Mouse (Mus musculus) forebrain, postnatal 0 days (tissue): Measurements from ENCODE around the gene Gng10. TPM values are rescaled to one million over a fixed set of nuclear protein-coding genes. Genes with fewer than 3 reads are reported as not detected.

Experiments
- ATAC-seq: fragments of 200-750 bp; cut with Nextera tagmentation; 2 replicates; pipeline ENCODE4 v1.8.0; 2017; ENCODE audit warnings: mild to moderate bottlenecking, moderate library complexity
- DNase-seq: peaks from one replicate; pipeline ENCODE4 v3.0.0-alpha.2; 2015
- H3K27ac ChIP-seq: fragments of 300-500 bp; sonication (generic); 2 replicates; pipeline ENCODE4 v1.5.1; 2014; ENCODE audit warnings: low read depth, mild to moderate bottlenecking, antibody characterized with exemption, low read length, moderate library complexity, mixed read lengths
- H3K27me3 ChIP-seq: fragments of 300-500 bp; sonication (generic); 2 replicates; pipeline ENCODE4 v1.6.1; 2014; ENCODE audit warnings: mild to moderate bottlenecking, low read length, mixed read lengths; ENCODE audit not compliant: insufficient read depth
- H3K36me3 ChIP-seq: fragments of 300-500 bp; sonication (generic); 2 replicates; pipeline ENCODE4 v1.6.1; 2014; ENCODE audit warnings: mild to moderate bottlenecking, moderate library complexity; ENCODE audit not compliant: insufficient read depth
- H3K4me1 ChIP-seq: fragments of 300-500 bp; sonication (generic); 2 replicates; pipeline ENCODE4 v1.6.1; 2014; ENCODE audit warnings: antibody characterized with exemption; ENCODE audit not compliant: insufficient read depth
- H3K4me2 ChIP-seq: fragments of 300-500 bp; sonication (generic); 2 replicates; pipeline ENCODE4 v1.6.1; 2014; ENCODE audit warnings: low read depth, mild to moderate bottlenecking, moderate library complexity
- H3K4me3 ChIP-seq: fragments of 300-500 bp; sonication (generic); 2 replicates; pipeline ENCODE4 v1.5.1; 2014; ENCODE audit warnings: low read depth, low read length, mixed read lengths
- H3K9ac ChIP-seq: fragments of 300-500 bp; sonication (generic); 2 replicates; pipeline ENCODE4 v1.6.1; 2014; ENCODE audit warnings: mild to moderate bottlenecking
- H3K9me3 ChIP-seq: fragments of 300-500 bp; sonication (generic); 2 replicates; pipeline ENCODE4 v1.6.1; 2016; ENCODE audit warnings: low read length
- CTCF ChIP-seq: sonication (generic); IDR thresholded peaks from 2 replicates; pipeline ENCODE4 v1.5.1; 2016; ENCODE audit warnings: antibody characterized with exemption, control low read depth, low read depth
- WGBS: fragments of 180-500 bp; shearing (Covaris S2); extraction: QIAGEN DNeasy Blood & Tissue Kit; methylation state at CpG from one replicate; pipeline ENCODE4 v1.1.7; 2014; 5-methylcytosine and 5-hydroxymethylcytosine counted together
- polyA plus RNA-seq: library from polyadenylated mRNA; unstranded; fragments of >200 nt; fragmentation: Nextera tagmentation; extraction: Ambion mirVana; gene quantifications from 2 replicates; pipeline ENCODE4 v1.2.1, GENCODE M21; 2015
- total RNA-seq: library from RNA; depleted of rRNA; stranded (reverse); fragments of >200 nt; gene quantifications from 2 replicates; pipeline ENCODE4 v1.2.3, GENCODE M21; 2014; rRNA removed

Gene Gng10
- total and polyA plus RNA-seq, 2 experiments from 2014 or later, result 158 to 315 TPM

DNA sequence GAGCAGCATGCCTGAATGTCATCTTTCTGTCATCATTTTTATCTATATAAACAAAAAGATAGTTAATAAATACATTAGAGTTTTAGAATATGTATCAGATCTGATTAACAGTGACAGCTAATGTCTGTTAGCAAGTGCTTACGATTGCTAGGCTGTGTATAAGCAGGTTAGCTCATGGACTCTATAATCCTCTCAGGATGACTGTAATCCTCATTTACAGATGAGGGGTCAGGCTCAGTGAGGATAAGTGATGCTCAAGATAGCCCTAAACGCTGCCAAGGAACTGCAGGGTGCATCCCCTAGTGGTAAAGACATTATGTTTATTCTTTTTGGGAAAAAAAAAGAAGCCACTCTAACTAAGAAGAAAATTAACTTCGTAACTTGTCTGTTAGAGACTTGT lies 34.4 kb downstream of the Gng10 start:
- H3K9ac ChIP-seq, result no peak overlapping the region
- ATAC-seq (no peak), DNase-seq (no peak)
- H3K9me3 ChIP-seq, result no peaks in the 10 kb centered on the region
- TF ChIP-seq CTCF, result no peak
- no peaks in the 10 kb centered on the region for H3K4me1 ChIP-seq
- no peak overlapping the region for H3K4me3 ChIP-seq
- H3K4me2 ChIP-seq, result no peak overlapping the region
- 42% methylated on average over 3 of the region's 3 CpGs for WGBS
- no peak overlapping the region for H3K27ac ChIP-seq
- H3K27me3 ChIP-seq, result no peaks in the 10 kb centered on the region
- no peaks in the 10 kb centered on the region for H3K36me3 ChIP-seq

DNA sequence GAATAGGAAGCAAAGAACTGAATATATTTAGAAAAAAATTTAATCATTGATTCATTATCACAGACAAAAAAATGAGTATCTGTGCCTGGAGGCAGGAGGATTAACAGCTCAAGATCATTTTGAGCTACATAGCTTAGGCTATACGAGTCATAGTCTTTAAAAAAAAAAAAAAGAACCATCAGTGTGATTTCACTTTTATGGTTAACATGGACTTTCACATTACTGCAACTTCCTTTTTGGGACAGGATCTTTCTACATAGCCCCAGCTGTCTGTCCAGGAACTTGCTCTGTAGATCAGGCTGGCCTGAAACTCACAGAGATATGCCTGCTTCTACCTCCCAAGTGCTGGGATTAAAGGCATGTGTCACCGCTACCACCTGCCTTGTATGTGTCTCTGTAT lies 48.5 kb downstream of the Gng10 start:
- Histone ChIP-seq H3K27ac (no peak overlapping the region), H3K9me3 (no peaks in the 10 kb centered on the region), H3K4me3 (no peak overlapping the region), H3K27me3 (no peaks in the 10 kb centered on the region), H3K4me2 (no peak overlapping the region), H3K36me3 (no peaks in the 10 kb centered on the region), H3K4me1 (no peaks in the 10 kb centered on the region), H3K9ac (no peak overlapping the region)
- no peak for ATAC-seq
- 85% methylated on average over 2 of the region's 2 CpGs for WGBS
- DNase-seq, result no peak
- no peak for TF ChIP-seq CTCF

DNA sequence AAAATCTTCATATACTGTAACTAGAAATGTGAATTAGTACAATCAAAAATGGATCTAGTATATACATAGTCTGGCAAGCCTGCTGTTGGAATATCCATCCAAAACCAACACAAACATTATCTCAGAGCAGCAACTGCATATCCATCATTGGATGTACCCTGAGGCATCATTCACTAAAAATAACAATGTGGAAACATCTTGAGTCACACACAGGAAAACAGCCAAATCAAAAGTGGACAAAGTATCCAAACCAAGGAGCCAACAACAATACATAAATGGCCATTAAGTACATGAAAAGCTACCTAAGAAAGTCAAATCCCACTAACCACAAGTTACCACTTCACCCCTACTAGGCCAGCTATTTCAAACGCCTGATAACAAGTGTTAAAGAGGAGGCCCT lies 54.5 kb downstream of the Gng10 start:
- no peak for TF ChIP-seq CTCF
- H3K4me1 ChIP-seq, result no peaks in the 10 kb centered on the region
- no peak for DNase-seq
- H3K36me3 ChIP-seq, result no peaks in the 10 kb centered on the region
- no peaks in the 10 kb centered on the region; the same call in 1 of the 2 replicates for H3K27me3 ChIP-seq
- 50% methylated on average over 1 of the region's 1 CpGs for WGBS
- no peak for ATAC-seq
- H3K4me3 ChIP-seq, result no peak overlapping the region
- no peaks in the 10 kb centered on the region for H3K9me3 ChIP-seq
- H3K27ac ChIP-seq, result no peak overlapping the region
- H3K4me2 ChIP-seq, result no peak overlapping the region
- no peak overlapping the region for H3K9ac ChIP-seq

Other genes starting within 250 kb of the Gng10 start
- 0.08 and 1.5 TPM in 2 replicates for gene Olfr267, start 247.4 kb upstream of the Gng10 start, total RNA-seq
- gene Olfr267, start 247.4 kb upstream of the Gng10 start, polyA plus RNA-seq, result 0.04 TPM in 1 of 2 replicates, not detected in the other
- gene Ecpas, start 122.3 kb upstream of the Gng10 start, total RNA-seq, result 64.5 and 81.6 TPM in 2 replicates
- gene Ecpas, start 122.3 kb upstream of the Gng10 start, polyA plus RNA-seq, result 19.5 and 22.5 TPM in 2 replicates
- 3.7 and 5.6 TPM in 2 replicates for gene Zkscan16, start 91.5 kb upstream of the Gng10 start, total RNA-seq
- 0.44 and 1.5 TPM in 2 replicates for gene Zkscan16, start 91.5 kb upstream of the Gng10 start, polyA plus RNA-seq
- 2.0 and 2.8 TPM in 2 replicates for gene Ptgr1, start 48.0 kb upstream of the Gng10 start, total RNA-seq
- 3.2 and 3.8 TPM in 2 replicates for gene Ptgr1, start 48.0 kb upstream of the Gng10 start, polyA plus RNA-seq
- gene Dnajc25, start 40.0 kb upstream of the Gng10 start, total RNA-seq, result 4.5 and 5.7 TPM in 2 replicates
- 4.6 and 8.5 TPM in 2 replicates for gene Dnajc25, start 40.0 kb upstream of the Gng10 start, polyA plus RNA-seq
- not detected in 2 replicates for gene Gm20503, start 31.9 kb upstream of the Gng10 start, total RNA-seq
- 8.6 and 11.8 TPM in 2 replicates for gene Gm20503, start 31.9 kb upstream of the Gng10 start, polyA plus RNA-seq
- not detected in 2 replicates for gene AI481877, start 103.9 kb downstream of the Gng10 start, total RNA-seq
- gene AI481877, start 103.9 kb downstream of the Gng10 start, polyA plus RNA-seq, result not detected in 2 replicates
- gene Ugcg, start 154.2 kb downstream of the Gng10 start, total RNA-seq, result 52.7 and 66.4 TPM in 2 replicates
- gene Ugcg, start 154.2 kb downstream of the Gng10 start, polyA plus RNA-seq, result 12.9 and 18.5 TPM in 2 replicates